Mouse (Mus musculus) heart, adult 2 months (tissue): Measurements from ENCODE around the gene Tnik.

Experiments
- CTCF ChIP-seq: fragments of 200-600 bp; IDR thresholded peaks from 2 replicates; pipeline ENCODE4 v1.8.1; 2022; ENCODE audit warnings: antibody characterized with exemption, mild to moderate bottlenecking, moderate library complexity
- EP300 ChIP-seq: fragments of 200-500 bp; IDR thresholded peaks from 2 replicates; pipeline ENCODE4 v1.6.1; 2011; ENCODE audit warnings: low read depth, low read length, control low read depth; ENCODE audit not compliant: insufficient read depth
- POLR2A ChIP-seq: fragments of 200-500 bp; IDR thresholded peaks from 2 replicates; pipeline ENCODE4 v1.6.1; 2011; ENCODE audit warnings: mild to moderate bottlenecking, low read depth, low read length, control low read depth; ENCODE audit not compliant: insufficient read depth

DNA sequence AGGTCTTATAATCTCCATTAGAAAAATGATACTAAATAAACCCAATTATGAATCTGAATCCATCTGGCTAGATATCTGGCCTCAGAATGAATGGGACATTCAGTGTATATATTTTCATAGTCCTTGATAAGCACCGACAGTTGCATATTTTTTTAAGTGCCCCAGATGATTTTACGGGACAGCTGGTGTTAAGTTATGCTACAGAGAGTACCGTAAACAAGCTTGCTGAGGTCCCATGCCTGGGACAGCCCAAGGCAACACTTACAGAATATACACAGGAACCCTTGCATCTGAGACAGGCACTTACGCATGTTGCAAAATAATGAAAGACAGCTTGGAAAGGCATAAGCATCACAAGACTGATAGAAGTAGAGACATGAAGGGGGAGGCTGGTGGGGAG, 34.1 kb upstream of the Tnik start:
- no peak for TF ChIP-seq POLR2A
- TF ChIP-seq CTCF = no peak
- no peak for TF ChIP-seq EP300
